In genomic region chr15:84701947-84702346, GRCm38 (mm10) we compare ENCODE assay signal across 8 mouse cellular contexts. TPM values are rescaled to one million over a fixed set of nuclear protein-coding genes. Genes with fewer than 3 reads are reported as not detected.
DNase-seq lines count a peak whose midpoint lies in the region; ATAC-seq and TF ChIP-seq lines count a peak whose summit lies in the region.
"Had no signal": no experiment of that assay in that cellular context is flagged by ENCODE, and none has a peak within 500 bp of the region (broad histone marks: within the 10 kb centered on the region; RNA-seq: fewer than 3 reads in every experiment).

No protein-coding gene starts in this region.

- 33% methylated on average over 4 of the region's 4 CpGs for WGBS in liver, embryonic 14.5 days (ENCODE audit: insufficient replicate concordance)
- 11% methylated on average over 4 of the region's 4 CpGs for WGBS in stomach, postnatal 0 days

- ATAC-seq in liver, embryonic 14.5 days (ENCODE audit: insufficient read depth), result no peak
- ATAC-seq in stomach, postnatal 0 days (ENCODE audit: low FRiP score, low TSS enrichment), result peak; percentile 43

- DNase-seq in left cerebral cortex, adult 2 months (ENCODE audit: extremely low spot score in 1 of 2, low spot score in 2 of 2), result peak in 1 of 2 experiments; percentile 17
- DNase-seq in left cerebral cortex, adult 8-10 months (ENCODE audit: low spot score in 2 of 2), result no peak
- peak; percentile 16 for DNase-seq in CD4-positive helper T cell, adult 2 months (ENCODE audit: low read depth, low spot score)
- DNase-seq in NIH3T3 (ENCODE audit: low read depth), result peak; percentile 67
- DNase-seq in heart, adult 8-10 months (ENCODE audit: low spot score), result peak; percentile 60
- DNase-seq in liver, embryonic 14.5 days (ENCODE audit: low read depth in 3 of 3, low spot score in 3 of 3), result no peak
- peak; percentile 64 for DNase-seq in stomach, postnatal 0 days (ENCODE audit: low spot score)

- no peak overlapping the region for H3K27ac ChIP-seq in left cerebral cortex, adult 2 months
- no peak overlapping the region for H3K27ac ChIP-seq in liver, embryonic 14.5 days
- H3K27ac ChIP-seq in stomach, postnatal 0 days (replicated peaks), result 0 out of 2 replicates have a peak overlapping the region, but pooled peaks have one; percentile 40
- H3K27ac ChIP-seq: embryonic facial prominence, embryonic 12.5 days had no signal

- H3K9ac ChIP-seq in liver, embryonic 14.5 days (replicated peaks), result no peak overlapping the region
- 0 out of 2 replicates have a peak overlapping the region, but pooled peaks have one; percentile 4 for H3K9ac ChIP-seq in stomach, postnatal 0 days (ENCODE audit: low read length)
- H3K9ac ChIP-seq: embryonic facial prominence, embryonic 12.5 days had no signal

- no peaks in the 10 kb centered on the region for H3K9me3 ChIP-seq in liver, embryonic 14.5 days (ENCODE audit: control insufficient read depth, low read length)
- no peaks in the 10 kb centered on the region for H3K9me3 ChIP-seq in stomach, postnatal 0 days (ENCODE audit: control insufficient read depth, low read length)
- H3K9me3 ChIP-seq: embryonic facial prominence, embryonic 12.5 days had no signal

- intact Hi-C loops in left cerebral cortex, adult 2 months (cut with DNase I), result loop anchor here (2.0 kb wide), 1 partner anchor 27 kb away; no protein-coding TSS in a partner anchor

- H3K27me3 ChIP-seq in liver, embryonic 14.5 days (ENCODE audit: control insufficient read depth, insufficient read depth, low read length), result no peaks in the 10 kb centered on the region
- no peaks in the 10 kb centered on the region for H3K27me3 ChIP-seq in stomach, postnatal 0 days (ENCODE audit: control insufficient read depth, insufficient read depth, low read length)
- H3K27me3 ChIP-seq: embryonic facial prominence, embryonic 12.5 days had no signal

- no peaks in the 10 kb centered on the region for H3K36me3 ChIP-seq in liver, embryonic 14.5 days (replicated peaks; ENCODE audit: control insufficient read depth, insufficient read depth, low read depth)
- peaks cover 11% of the 10 kb centered on the region for H3K36me3 ChIP-seq in stomach, postnatal 0 days (ENCODE audit: control insufficient read depth, insufficient read depth, low read length)

- no peak overlapping the region for H3K4me3 ChIP-seq in left cerebral cortex, adult 2 months
- no peak overlapping the region for H3K4me3 ChIP-seq in liver, embryonic 14.5 days (ENCODE audit: insufficient read depth in 1 of 2, low read depth in 2 of 2, low read length in 2 of 2)
- no peak overlapping the region for H3K4me3 ChIP-seq in stomach, postnatal 0 days (ENCODE audit: low read depth, low read length)
- H3K4me3 ChIP-seq: embryonic facial prominence, embryonic 12.5 days had no signal

- no peak overlapping the region for H3K4me2 ChIP-seq in liver, embryonic 14.5 days (ENCODE audit: low read depth)
- H3K4me2 ChIP-seq in stomach, postnatal 0 days (replicated peaks; ENCODE audit: low read depth), result no peak overlapping the region
- H3K4me2 ChIP-seq: embryonic facial prominence, embryonic 12.5 days had no signal

- TF ChIP-seq EP300 in liver, embryonic 14.5 days (IDR thresholded peaks at IDR 0.05; ENCODE audit: low read depth), result no peak
- no peak for TF ChIP-seq EP300 in stomach, postnatal 0 days (optimal IDR thresholded peaks at IDR 0.05)

- peak; percentile 73 for TF ChIP-seq CTCF in left cerebral cortex, adult 2 months (IDR thresholded peaks at IDR 0.05)
- TF ChIP-seq CTCF in liver, embryonic 14.5 days (IDR thresholded peaks at IDR 0.05; ENCODE audit: low read depth), result peak; percentile 72
- peak; percentile 85 for TF ChIP-seq CTCF in stomach, postnatal 0 days (IDR thresholded peaks at IDR 0.05; ENCODE audit: low read depth)

- H3K4me1 ChIP-seq in liver, embryonic 14.5 days (replicated peaks; ENCODE audit: control insufficient read depth in 2 of 2, insufficient read depth in 2 of 2, low read length in 1 of 2), result peaks cover 0 to 2% of the 10 kb centered on the region in 2 experiments; a peak in 1 of 4 replicates
- H3K4me1 ChIP-seq in stomach, postnatal 0 days (replicated peaks; ENCODE audit: control insufficient read depth, insufficient read depth), result no peaks in the 10 kb centered on the region

RNA-seq across cellular contexts. Expression of gene Arhgap8, which starts 17.9 kb away (rescaled TPM):
- not detected for total RNA-seq in left cerebral cortex, adult 2 months (2021)
- total RNA-seq in left cerebral cortex, adult 8-10 months (2022), result under 1 TPM in 2 of 4 experiments, not detected in 2; 0.26 to 0.28 TPM
- total RNA-seq in heart, adult 8-10 months (2022), result 1 to 10 TPM in 2 of 4 experiments, under 1 TPM in 2; 0.83 to 1.3 (median 1.0) TPM
- polyA plus RNA-seq in liver, embryonic 14.5 days (2012; rRNA removed), result 0.29 and 0.36 TPM in 2 replicates
- 0.22 and 0.32 TPM in 2 replicates for polyA plus RNA-seq in liver, embryonic 14.5 days (2014; fragmentation: Nextera tagmentation; extraction: Ambion mirVana)
- polyA plus RNA-seq in stomach, postnatal 0 days (2015; fragmentation: Nextera tagmentation; extraction: Ambion mirVana), result 20.2 and 22.0 TPM in 2 replicates

RNA-seq across cellular contexts. Expression of gene Prr5, which starts 32.5 kb away (rescaled TPM):
- 10 to 100 TPM; 13.8 to 14.1 TPM for total RNA-seq in left cerebral cortex, adult 2 months (2021)
- total RNA-seq in left cerebral cortex, adult 8-10 months (2022), result 10 to 100 TPM in 2 of 4 experiments, 1 to 10 TPM in 2; 9.1 to 13.9 (median 10.2) TPM
- total RNA-seq in heart, adult 8-10 months (2022), result 1 to 10 TPM; 2.5 to 4.3 (median 3.1) TPM
- 5.2 and 6.6 TPM in 2 replicates for polyA plus RNA-seq in liver, embryonic 14.5 days (2012; rRNA removed)
- 3.0 and 3.7 TPM in 2 replicates for polyA plus RNA-seq in liver, embryonic 14.5 days (2014; fragmentation: Nextera tagmentation; extraction: Ambion mirVana)
- polyA plus RNA-seq in stomach, postnatal 0 days (2015; fragmentation: Nextera tagmentation; extraction: Ambion mirVana), result 18.2 and 20.3 TPM in 2 replicates

Comparison
In these comparisons a context has a peak if more than half of its experiments do, and no peak if none do; other contexts are left out.
1. DNase-seq: peak in CD4-positive helper T cell, adult 2 months (single experiment), NIH3T3 (single experiment), heart, adult 8-10 months (single experiment) and stomach, postnatal 0 days (single experiment); none in left cerebral cortex, adult 8-10 months (0 of 2) and liver, embryonic 14.5 days (0 of 3).
2. Peak in every context shown above with its lines, with median percentiles within 50 percentile points of each other: CTCF ChIP-seq.